Mouse (Mus musculus) cerebellum, adult 2 months (tissue): ENCODE results near the gene Wwc2. TPM values are rescaled to one million over a fixed set of nuclear protein-coding genes. Genes with fewer than 3 reads are reported as not detected.

ENCODE experiments used
- DNase-seq, 2 experiments: peaks; one replicate each; pipeline ENCODE4 v3.0.0; 2021
- H3K27ac ChIP-seq: fragments of 200-500 bp; 2 replicates; pipeline ENCODE4 v1.5.1; 2012; ENCODE audit warnings: low read length, control low read depth, inconsistent platforms; ENCODE audit not compliant: insufficient read depth
- H3K27me3 ChIP-seq: fragments of 200-500 bp; 2 replicates; pipeline ENCODE4 v1.6.1; 2012; ENCODE audit warnings: inconsistent platforms, mild to moderate bottlenecking, low read length, moderate library complexity; ENCODE audit not compliant: control insufficient read depth, insufficient read depth
- H3K4me1 ChIP-seq: fragments of 200-500 bp; 2 replicates; pipeline ENCODE4 v1.6.1; 2011; ENCODE audit warnings: low read length; ENCODE audit not compliant: control insufficient read depth, insufficient read depth
- H3K4me3 ChIP-seq: fragments of 200-500 bp; replicated peaks from 2 replicates; pipeline ENCODE3; 2011; ENCODE audit warnings: mild to moderate bottlenecking, low read depth, low read length, control low read depth; ENCODE audit not compliant: insufficient read depth
- CTCF ChIP-seq: fragments of 200-500 bp; IDR thresholded peaks from 2 replicates; pipeline ENCODE4 v1.5.1; 2011; ENCODE audit warnings: low read depth, mild to moderate bottlenecking, control low read depth, low read length, moderate library complexity, borderline replicate concordance; ENCODE audit not compliant: insufficient read depth
- POLR2A ChIP-seq: fragments of 200-500 bp; IDR thresholded peaks from 2 replicates; pipeline ENCODE4 v1.6.1; 2011; ENCODE audit warnings: low read length, control low read depth, borderline replicate concordance; ENCODE audit not compliant: insufficient read depth
- WGBS: fragments of 180-500 bp; shearing (Covaris S2); methylation state at CpG from one replicate; pipeline ENCODE4 v1.1.7; 2018; 5-methylcytosine and 5-hydroxymethylcytosine counted together
- polyA plus RNA-seq: library from polyadenylated mRNA; depleted of rRNA; stranded (reverse); fragments of >200 nt; gene quantifications from 2 replicates; pipeline ENCODE4 v1.2.3, GENCODE M21; 2012

Gene Wwc2
- polyA plus RNA-seq, 1 experiment = 6.3 TPM

- H3K27ac ChIP-seq = no peak overlapping the region
- no peak for DNase-seq
- H3K4me3 ChIP-seq = no peak overlapping the region
- no peaks in the 10 kb centered on the region for H3K27me3 ChIP-seq
- no peaks in the 10 kb centered on the region for H3K4me1 ChIP-seq
- no peak for TF ChIP-seq POLR2A
- no peak for TF ChIP-seq CTCF
- 82% methylated on average over 9 of the region's 9 CpGs for WGBS
Observed at GRCm38 (mm10) chr8:47907056-47907455, 83.7 kb downstream of the Wwc2 start.

- no peaks in the 10 kb centered on the region for H3K4me1 ChIP-seq
- no peaks in the 10 kb centered on the region for H3K27me3 ChIP-seq
- no peak for DNase-seq
- H3K4me3 ChIP-seq = no peak overlapping the region
- H3K27ac ChIP-seq = no peak overlapping the region
- WGBS = 83% methylated on average over 9 of the region's 9 CpGs
- TF ChIP-seq POLR2A = no peak
- TF ChIP-seq CTCF = no peak
Observed at GRCm38 (mm10) chr8:47906142-47906541, 84.6 kb downstream of the Wwc2 start.

GRCm38 (mm10) chr8:47905256-47905655 is 85.5 kb downstream of the Wwc2 start:
- no peak for DNase-seq
- H3K27ac ChIP-seq = no peak overlapping the region
- no peaks in the 10 kb centered on the region for H3K4me1 ChIP-seq
- no peaks in the 10 kb centered on the region for H3K27me3 ChIP-seq
- TF ChIP-seq CTCF = no peak
- TF ChIP-seq POLR2A = no peak
- WGBS = 95% methylated on average over 7 of the region's 7 CpGs
- H3K4me3 ChIP-seq = no peak overlapping the region

- Histone ChIP-seq H3K27me3 (no peaks in the 10 kb centered on the region), H3K27ac (no peak overlapping the region), H3K4me1 (no peaks in the 10 kb centered on the region), H3K4me3 (no peak overlapping the region)
- no peak for DNase-seq
- 52% methylated on average over 7 of the region's 7 CpGs for WGBS
- TF ChIP-seq CTCF (no peak), POLR2A (no peak)
Observed at GRCm38 (mm10) chr8:47904004-47904403, 86.7 kb downstream of the Wwc2 start.

GRCm38 (mm10) chr8:47902704-47903103 is 88.0 kb downstream of the Wwc2 start:
- Histone ChIP-seq H3K27ac (no peak overlapping the region), H3K4me3 (no peak overlapping the region), H3K27me3 (no peaks in the 10 kb centered on the region), H3K4me1 (no peaks in the 10 kb centered on the region)
- TF ChIP-seq POLR2A (no peak), CTCF (no peak)
- no peak for DNase-seq
- 84% methylated on average over 3 of the region's 3 CpGs for WGBS

- no peak for TF ChIP-seq CTCF
- TF ChIP-seq POLR2A = no peak
- DNase-seq = no peak
- 91% methylated on average over 9 of the region's 9 CpGs for WGBS
- H3K27me3 ChIP-seq = no peaks in the 10 kb centered on the region
- H3K27ac ChIP-seq = no peak overlapping the region
- no peak overlapping the region for H3K4me3 ChIP-seq
- H3K4me1 ChIP-seq = no peaks in the 10 kb centered on the region
Observed at GRCm38 (mm10) chr8:47900361-47900760, 90.4 kb downstream of the Wwc2 start.

GRCm38 (mm10) chr8:47899891-47900290 is 90.8 kb downstream of the Wwc2 start:
- Histone ChIP-seq H3K27ac (no peak overlapping the region), H3K4me3 (no peak overlapping the region), H3K4me1 (no peaks in the 10 kb centered on the region), H3K27me3 (no peaks in the 10 kb centered on the region)
- no peak for DNase-seq
- WGBS = 94% methylated on average over 3 of the region's 3 CpGs
- TF ChIP-seq POLR2A = no peak
- no peak for TF ChIP-seq CTCF

GRCm38 (mm10) chr8:47892419-47892818 is 98.3 kb downstream of the Wwc2 start:
- no peak for TF ChIP-seq POLR2A
- no peak for TF ChIP-seq CTCF
- Histone ChIP-seq H3K27me3 (no peaks in the 10 kb centered on the region), H3K4me1 (no peaks in the 10 kb centered on the region), H3K27ac (no peak overlapping the region), H3K4me3 (no peak overlapping the region)
- WGBS = 94% methylated on average over 3 of the region's 3 CpGs
- no peak for DNase-seq

GRCm38 (mm10) chr8:47891641-47892040 is 99.1 kb downstream of the Wwc2 start:
- no peak overlapping the region for H3K4me3 ChIP-seq
- no peaks in the 10 kb centered on the region for H3K4me1 ChIP-seq
- 74% methylated on average over 13 of the region's 13 CpGs for WGBS
- no peak overlapping the region for H3K27ac ChIP-seq
- TF ChIP-seq CTCF (no peak), POLR2A (no peak)
- DNase-seq = no peak
- no peaks in the 10 kb centered on the region for H3K27me3 ChIP-seq
